Mouse (Mus musculus): ENCODE data around the gene Pycard.

DNA sequence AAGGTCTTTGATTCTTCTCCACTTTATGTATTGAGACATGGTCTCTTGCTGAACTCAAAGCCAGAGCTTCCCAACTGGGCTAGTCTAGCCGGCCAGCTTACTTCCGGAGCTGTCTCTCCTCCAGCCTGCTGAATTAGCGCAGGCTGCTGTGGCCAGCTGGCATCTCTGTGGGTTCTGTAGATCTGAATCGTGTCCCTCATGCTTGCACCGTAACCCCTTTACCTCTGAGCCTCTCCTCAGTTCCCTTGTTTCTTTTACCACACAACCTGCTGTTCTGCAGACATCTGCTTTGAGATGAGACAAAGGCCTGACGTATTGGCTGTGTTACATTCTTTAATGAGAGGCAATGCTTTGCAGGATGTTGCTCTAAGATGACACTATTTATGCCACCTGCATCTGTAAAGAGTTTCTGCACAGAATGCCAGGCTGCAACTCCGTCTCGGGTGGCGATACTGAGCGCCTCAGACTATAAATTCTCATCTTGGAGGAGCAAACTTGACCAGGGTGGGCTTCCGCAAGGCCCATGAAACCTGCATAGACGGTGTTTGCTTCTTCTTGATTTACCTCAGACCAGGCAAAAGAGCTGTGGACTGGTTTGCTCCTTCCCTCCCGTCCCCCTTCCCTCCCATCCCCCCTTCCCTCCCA lies 18.6 kb upstream of the Pycard start:
- TF ChIP-seq CTCF (IDR thresholded peaks at IDR 0.05): no peak
- TF ChIP-seq POLR2A (IDR thresholded peaks at IDR 0.05; ENCODE audit: insufficient read depth, low read depth, low read length): no peak
- TF ChIP-seq EP300 (IDR thresholded peaks at IDR 0.05; ENCODE audit: insufficient read depth, low read depth, low read length): no peak
